Mouse (Mus musculus) ovary, postnatal 10 days (tissue): ENCODE results near the gene Iqch.

Experiments used
- DNase-seq: peaks from one replicate; pipeline ENCODE4 v3.0.0; 2022; ENCODE audit warnings: low spot score

The Iqch gene

GRCm38 (mm10) chr9:63612565-63613515 lies 10.5 kb upstream of the Iqch start:
- DNase-seq, result no peak

- no peak for DNase-seq
These were observed 9.7 kb upstream of the Iqch start for GRCm38 (mm10) chr9:63611967-63612366.

GRCm38 (mm10) chr9:63610841-63611366 lies 8.6 kb upstream of the Iqch start:
- DNase-seq, result no peak

DNA sequence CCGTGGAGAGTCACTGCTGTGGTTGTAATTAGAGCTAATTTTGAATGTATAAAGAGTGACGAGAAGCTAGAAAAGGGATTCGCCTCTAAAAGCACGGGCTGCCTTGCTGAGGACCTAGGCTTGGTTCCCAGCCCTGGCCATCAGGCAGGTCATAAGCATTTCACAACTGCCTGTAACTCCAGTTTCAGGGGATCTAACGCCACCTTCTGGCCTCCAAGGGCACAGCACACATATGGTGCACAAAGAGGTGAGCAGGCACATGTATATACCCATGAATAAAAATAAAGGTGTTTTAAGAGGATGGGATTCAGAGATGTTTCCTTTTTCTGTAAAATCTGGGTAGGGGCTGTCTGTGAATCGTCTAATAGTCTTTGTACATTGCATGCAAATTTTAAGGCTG lies 7.9 kb upstream of the Iqch start:
- no peak for DNase-seq

DNA sequence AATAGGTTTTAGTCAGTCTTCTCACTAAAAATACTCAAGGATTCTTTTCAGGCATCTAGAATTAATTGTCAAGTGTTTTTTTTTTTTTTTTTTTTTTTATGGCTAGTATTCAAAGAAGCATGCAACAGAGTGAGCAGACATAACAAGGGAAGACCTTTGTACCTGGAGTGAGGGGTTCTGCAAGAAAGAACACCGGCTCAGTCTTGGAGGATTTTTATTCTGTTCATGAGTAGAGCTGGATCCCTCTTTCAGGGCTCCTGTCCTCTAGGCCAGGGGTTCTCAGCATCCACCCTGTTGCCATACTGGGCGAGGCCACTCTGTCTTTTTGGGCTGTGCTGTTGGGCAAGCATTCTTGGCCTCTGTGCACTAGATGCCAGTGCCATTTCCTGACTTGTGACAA lies 7.5 kb upstream of the Iqch start:
- no peak for DNase-seq

- no peak for DNase-seq
These were observed 7.0 kb upstream of the Iqch start for GRCm38 (mm10) chr9:63609246-63609645.

DNA sequence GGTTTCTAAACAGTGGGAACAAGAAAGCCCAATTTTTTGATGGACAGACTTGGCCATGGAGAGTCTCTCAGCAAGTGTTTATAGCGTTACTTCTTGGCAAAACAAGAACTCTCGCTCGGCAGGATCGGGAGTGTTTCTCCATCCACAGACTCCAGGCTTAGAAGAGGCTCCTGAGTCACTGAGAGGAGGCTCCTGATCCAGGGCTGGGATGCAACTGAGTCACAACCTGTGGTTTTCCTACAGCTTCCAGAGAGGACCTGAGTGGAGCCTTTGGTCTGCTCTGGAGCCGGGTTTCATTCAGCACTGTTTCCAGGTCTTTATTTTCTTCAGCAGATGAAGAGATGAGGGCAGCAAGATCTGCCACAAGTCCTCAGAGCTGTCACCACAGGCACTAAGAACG lies 5.7 kb upstream of the Iqch start:
- no peak for DNase-seq

GRCm38 (mm10) chr9:63606594-63606993 lies 4.3 kb upstream of the Iqch start:
- DNase-seq, result no peak

DNA sequence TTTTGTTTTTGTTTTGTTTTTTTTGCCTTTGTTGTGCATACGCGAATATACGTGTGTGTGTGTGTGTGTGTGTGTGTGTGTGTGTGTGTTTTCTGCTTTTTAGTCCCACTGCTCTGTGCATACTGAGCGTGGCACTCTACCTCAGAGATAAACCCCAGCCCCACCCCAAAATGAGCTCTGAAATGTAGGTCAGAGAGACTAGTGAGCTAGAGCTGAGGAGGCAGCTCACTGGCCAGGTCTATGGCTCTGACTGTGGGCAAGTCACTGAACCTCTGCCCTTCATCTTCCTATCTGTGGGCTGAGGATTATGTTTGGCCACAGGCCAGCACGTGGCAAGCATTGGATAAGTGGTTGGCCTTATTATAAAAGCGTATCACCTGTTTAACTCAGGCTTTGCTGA lies 1.6 kb upstream of the Iqch start:
- DNase-seq, result no peak

- DNase-seq, result no peak
These were observed 5.6 kb downstream of the Iqch start for GRCm38 (mm10) chr9:63596660-63597059.

- DNase-seq, result no peak
These were observed 6.6 kb downstream of the Iqch start for GRCm38 (mm10) chr9:63595652-63596051.

DNA sequence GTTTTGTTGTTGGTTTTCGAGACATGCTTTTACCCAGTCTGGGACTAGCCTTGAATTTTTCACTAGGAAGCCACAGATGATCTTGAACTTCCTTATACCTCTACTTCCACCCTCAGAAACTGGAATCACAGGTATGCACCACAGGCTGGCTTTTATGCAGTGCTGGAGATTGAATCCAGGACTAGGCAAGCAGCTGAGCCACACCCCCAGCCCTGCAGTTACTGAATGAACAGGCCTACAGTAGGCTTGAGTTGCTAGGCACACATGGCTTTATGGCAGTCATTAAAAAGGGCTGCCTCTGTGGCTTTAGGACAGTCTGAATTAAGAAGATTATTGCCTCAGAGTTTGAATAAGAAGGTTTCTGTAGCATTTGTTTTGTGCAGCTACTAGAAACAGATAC lies 7.3 kb downstream of the Iqch start:
- no peak for DNase-seq

- DNase-seq, result no peak
These were observed 10.5 kb downstream of the Iqch start for GRCm38 (mm10) chr9:63591661-63592256.

DNA sequence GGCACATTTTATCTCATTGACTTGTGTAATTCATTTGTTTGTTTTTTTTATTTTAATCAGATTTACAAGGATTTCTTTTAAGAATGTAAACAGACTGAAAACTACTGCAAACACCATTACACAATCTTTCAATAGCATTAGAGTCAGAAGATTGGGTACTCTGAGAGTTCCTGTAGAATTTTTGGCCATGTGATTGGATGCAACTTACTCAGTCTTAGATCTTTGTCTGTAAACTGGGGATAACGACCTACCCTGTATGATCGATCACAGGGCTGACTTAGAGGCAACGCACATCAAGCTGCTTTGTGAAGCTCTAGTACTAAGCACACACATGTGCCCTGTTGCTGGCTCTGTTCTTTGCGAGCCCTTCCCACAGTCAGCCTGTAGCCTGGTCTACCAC lies 11.7 kb downstream of the Iqch start:
- no peak for DNase-seq

GRCm38 (mm10) chr9:63589209-63589608 lies 13.1 kb downstream of the Iqch start:
- DNase-seq, result no peak

DNA sequence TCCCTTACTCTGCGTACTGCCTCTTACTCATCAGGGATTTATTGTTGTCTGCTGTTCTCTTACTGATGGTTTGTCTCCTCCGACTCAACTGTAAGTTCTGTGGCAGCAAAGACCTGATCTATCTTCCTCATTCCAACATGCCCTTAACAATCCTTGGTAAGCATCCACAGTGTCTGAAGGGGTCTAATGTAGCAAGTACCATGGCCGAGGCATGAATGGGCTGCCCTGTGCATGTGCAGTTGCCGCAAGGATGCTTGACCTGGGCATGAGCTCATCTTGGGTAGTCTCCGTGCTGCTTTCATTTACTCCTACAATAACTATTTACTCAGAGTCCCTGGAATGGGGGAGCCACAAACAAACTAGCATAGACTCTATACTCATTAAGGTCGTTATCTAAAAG lies 17.0 kb downstream of the Iqch start:
- DNase-seq, result no peak

DNA sequence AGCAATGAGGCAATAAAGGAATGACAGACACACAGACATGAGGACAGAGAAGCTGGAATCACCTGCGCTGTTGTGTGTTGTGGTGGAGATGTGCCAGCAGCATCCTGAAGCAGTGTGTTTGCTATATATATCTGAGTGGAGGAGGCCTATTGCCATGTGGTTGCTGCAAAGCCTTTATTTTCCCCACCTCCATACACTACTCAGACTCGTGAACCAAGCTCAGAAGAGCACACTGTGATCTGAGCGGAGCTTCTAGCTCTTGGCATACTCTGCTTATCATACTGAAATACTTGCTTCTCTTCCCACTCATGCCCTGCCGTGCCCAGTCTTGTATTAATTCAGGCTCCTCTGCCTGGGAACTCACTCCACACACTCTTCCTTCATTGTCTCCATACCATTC lies 20.5 kb downstream of the Iqch start:
- no peak for DNase-seq

DNA sequence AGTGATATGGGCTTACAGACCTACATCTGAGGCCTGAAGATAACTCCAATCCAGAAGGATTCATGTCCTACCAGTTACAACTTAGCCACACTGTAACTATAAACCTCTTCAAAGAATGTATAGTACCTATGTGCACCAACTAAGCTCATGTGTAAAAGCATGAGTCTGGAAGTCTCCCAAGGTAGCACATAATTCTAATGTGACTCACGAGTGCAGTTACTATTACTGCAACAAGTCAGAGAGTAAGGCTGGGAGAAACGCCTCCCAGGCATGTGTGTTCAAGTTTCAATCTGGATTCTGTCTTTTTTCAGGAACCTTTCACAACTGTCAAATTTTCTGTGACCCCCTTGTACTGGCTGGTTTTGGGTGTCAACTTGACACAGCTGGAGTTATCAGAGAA lies 22.2 kb downstream of the Iqch start:
- DNase-seq, result no peak

DNA sequence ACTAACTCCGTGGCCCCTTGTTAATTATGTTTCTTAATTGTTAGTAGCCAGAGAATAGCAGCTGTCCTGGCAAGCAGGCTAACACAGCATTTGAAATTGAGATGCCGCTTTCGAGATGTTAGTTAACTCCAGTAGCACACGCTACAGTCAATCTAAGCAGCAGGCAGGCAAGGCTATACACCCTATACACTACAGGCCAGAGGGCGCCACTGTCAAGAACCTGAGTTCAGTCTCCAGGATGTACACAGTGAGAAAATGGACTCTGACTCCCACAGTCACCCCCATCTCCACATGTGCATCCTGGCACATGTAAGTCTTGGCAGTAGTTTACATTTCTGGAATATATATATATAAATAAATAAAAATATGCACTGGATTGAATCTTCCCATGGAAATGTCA lies 22.6 kb downstream of the Iqch start:
- no peak for DNase-seq

DNA sequence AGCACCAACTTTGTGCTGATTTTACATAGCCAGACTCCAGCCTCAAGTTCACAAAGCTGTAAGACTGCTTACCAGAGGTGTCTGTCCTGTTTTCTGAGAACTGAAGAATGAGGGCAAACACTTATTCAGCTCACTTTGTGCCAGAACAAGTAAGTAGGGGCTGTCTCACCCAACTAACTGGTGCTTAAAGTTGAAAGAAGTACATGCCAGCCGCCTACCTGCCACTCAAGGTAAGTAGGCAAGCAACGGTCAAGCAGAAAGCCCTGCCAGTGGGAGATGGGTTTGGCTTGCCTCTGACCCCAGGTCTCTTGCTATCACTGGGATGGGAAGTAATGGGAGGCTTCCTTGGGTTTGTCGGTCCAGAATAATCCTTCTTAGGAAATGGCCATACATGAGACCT lies 24.8 kb downstream of the Iqch start:
- DNase-seq, result no peak

DNA sequence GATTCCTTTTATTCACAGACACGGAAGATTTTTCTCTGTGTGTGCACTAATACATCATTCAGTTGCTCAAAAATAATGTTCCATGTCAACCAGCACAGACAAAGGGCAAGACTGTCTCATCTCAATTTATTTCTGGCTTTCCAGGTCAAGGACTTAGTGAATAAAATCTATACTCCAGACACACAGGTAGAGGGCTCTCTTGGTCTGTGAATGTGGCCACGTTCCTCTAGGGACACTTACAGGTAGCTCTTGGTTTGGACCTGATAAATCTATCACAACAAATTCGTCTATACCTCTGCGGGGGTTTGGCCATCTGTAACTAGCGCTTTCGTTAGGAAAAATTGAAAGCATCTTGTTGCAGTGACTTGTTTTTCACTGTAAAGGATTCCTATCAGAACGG lies 29.4 kb downstream of the Iqch start:
- no peak for DNase-seq

- no peak for DNase-seq
These were observed 30.4 kb downstream of the Iqch start for GRCm38 (mm10) chr9:63571895-63572294.

DNA sequence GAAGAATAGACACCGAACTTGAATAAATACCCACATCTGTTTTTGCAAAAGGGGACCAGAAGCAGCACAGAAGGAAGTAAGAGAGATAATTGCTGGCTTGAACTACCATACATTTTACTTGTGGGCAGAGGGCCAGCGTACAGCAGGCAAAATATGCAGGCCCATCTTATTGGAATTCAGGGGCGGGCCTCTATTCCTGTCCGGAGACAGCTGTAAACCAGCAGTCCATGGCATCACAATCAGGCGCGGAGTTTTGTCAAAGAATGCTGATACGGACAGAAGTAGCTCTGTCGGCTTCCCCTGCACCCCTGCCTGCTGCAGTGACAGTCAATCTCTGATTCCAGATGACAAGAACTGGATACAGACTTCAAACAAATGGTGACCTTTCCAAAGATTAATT lies 33.5 kb downstream of the Iqch start:
- no peak for DNase-seq

DNA sequence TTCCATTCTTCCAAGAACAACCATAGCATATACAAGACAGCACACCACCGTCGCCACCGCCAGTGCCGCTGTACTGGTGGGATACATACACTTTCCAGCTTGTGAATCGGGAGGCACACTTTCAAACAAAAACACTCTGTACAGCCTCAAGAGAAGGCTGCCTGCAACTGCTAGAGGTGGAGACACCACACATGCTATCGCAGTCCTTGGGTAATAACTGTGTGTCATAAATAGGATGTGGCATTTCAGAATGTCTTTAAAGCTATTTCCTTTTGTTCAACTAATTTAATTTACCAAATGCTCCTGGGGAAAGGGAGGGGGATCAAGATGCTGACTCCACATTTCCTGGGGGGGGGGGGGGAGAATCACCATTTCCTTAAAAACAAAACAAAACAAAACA lies 34.0 kb downstream of the Iqch start:
- DNase-seq, result no peak
